Mouse (Mus musculus) v-Abl transformed pro-B cells (cell line): Measurements from ENCODE around the gene Bicc1.

Experiments used
- in situ Hi-C, 2 experiments: fragments of 400-800 bp; cut with MboI; formaldehyde crosslinking; loops; one replicate each; pipeline ENCODE4 v1.15.1; 2025; ENCODE audit not compliant: unreplicated experiment in 2 of 2

The Bicc1 gene

DNA sequence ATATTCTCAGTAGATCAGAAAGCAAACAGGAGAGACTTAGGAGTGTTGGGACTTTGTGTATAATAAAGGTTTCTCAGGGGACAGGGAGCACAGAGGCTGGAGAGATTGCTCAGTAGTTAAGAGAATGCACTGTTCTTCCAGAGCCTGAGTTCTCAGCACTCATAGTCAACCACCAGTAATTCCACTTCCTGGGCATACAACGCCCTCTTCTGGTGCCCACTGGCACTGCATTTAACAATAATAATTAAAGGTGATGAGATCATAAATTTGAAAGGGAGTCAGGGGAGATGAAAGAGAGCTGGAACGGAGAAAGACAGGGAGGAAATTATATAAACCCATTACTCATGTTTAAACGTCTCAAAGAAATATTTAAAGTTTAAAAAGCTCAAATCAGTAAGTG, 35.5 kb downstream of the Bicc1 start:
- in situ Hi-C loops = no loop called here

DNA sequence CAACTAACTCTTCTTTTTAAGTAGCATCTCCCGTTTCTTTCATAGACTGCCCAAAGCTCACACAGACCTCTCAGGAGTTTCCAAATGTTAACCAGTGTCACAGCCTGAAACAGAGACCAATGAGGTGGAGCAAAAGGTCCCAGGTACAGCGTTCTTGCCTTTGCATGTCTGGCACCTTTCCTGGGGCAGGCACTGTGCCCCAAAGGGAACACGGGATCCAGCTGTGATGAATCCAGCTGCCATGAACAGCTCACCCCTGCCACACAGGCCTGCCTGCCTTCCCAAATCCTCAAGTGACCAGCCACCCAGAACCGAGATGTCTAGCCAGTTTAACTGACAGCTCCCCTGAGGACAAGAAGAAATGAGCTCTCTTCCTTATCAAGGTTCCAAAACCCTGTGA, 36.1 kb downstream of the Bicc1 start:
- in situ Hi-C loops = no loop called here

DNA sequence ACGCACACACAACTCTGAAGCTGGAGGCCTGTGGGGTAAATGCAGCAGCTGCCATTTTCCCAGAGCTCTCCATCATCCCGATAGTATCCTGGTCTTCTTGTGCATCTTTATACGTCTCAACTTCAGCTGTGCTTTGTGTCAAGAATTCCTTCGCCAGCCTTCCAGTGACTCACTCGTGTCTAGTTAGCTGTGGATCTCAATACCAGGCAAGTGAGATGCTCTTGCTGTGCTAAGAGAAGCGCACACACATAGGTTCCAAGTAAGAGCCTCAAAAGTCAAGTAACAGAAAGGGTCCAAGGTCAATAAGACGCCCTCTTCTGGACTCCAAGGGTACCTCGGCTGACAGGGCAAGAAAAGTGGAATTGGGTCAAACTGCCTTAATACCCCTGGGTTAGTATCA, 37.0 kb downstream of the Bicc1 start:
- in situ Hi-C loops = no loop called here

- in situ Hi-C loops = no loop called here
Observed at GRCm38 (mm10) chr10:71120769-71121165, 38.7 kb downstream of the Bicc1 start.

GRCm38 (mm10) chr10:71120121-71120768, 39.3 kb downstream of the Bicc1 start:
- in situ Hi-C loops = no loop called here

- in situ Hi-C loops = no loop called here
Observed at GRCm38 (mm10) chr10:71119120-71119847, 40.2 kb downstream of the Bicc1 start.

DNA sequence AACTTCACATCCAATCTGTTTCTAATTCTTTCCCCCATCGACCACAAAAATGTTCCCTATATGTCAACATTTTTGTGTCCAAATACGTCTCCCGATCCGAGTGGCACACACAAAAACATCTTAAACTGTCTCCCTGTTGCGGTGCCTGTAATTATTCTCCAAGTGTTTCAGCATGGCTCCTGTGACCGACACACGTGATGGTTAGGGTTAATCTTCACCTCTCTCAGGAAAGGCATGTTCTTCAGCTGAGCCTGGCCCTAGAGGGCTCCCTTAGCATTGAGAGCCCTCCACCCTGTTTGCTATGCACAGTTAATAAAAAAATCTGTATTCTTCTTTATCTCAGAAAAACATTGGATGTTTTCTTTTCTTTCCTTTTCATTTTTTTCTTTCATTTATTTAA, 41.7 kb downstream of the Bicc1 start:
- in situ Hi-C loops = no loop called here

DNA sequence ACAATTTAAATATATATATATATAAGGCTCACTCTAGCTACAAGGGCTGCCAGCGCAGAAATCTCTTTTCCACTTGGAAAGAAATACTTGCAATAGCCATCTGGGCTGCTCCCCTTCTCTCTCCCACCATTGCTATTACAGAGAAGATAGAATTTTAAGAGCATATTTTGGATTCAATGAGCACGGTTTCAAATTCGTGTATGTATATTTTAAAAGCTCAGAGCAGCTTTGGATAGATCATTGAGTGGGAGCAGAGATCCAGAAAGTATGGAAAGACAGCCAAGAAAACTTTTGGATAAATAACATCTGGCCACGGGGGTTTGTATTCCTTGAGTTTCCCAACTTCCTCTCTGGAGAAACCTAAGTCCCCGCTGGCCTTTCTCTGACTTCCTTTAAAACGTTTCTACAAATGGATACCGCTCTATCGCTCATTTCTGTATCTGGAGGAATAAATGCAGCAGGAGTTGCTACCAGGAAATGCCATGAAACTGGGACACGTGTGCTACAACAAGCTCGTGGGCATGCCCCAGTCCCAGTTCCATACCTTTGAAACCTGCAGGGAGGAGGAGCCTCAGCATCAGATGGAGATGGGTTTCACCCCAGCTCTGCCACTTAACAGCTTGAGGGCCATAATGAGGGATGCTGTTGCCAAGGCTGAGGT, 45.1 kb downstream of the Bicc1 start:
- in situ Hi-C loops = no loop called here

GRCm38 (mm10) chr10:71106491-71107205, 52.9 kb downstream of the Bicc1 start:
- in situ Hi-C loops = no loop called here

DNA sequence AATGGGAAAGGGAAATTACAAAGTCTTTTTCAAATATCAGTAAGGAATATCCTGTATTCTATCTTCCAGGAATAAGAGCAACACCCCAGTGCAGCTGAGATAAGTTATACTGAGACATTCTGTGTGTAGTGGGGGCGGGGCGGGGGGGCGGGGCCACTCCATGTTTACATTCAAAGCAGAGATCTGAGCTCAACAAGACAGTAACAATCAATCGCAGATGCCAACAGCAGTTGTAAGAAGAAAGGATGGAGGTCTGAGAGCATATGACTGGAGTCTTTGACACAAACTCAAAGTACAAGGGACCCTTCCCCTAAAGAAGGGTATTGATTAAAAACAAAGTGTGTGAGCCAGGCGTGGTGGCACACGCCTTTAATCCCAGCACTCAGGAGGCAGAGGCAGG, 54.7 kb downstream of the Bicc1 start:
- in situ Hi-C loops = no loop called here

GRCm38 (mm10) chr10:71100815-71101499, 58.5 kb downstream of the Bicc1 start:
- in situ Hi-C loops = no loop called here

- in situ Hi-C loops = no loop called here
Observed at GRCm38 (mm10) chr10:71094707-71095254, 64.7 kb downstream of the Bicc1 start.

DNA sequence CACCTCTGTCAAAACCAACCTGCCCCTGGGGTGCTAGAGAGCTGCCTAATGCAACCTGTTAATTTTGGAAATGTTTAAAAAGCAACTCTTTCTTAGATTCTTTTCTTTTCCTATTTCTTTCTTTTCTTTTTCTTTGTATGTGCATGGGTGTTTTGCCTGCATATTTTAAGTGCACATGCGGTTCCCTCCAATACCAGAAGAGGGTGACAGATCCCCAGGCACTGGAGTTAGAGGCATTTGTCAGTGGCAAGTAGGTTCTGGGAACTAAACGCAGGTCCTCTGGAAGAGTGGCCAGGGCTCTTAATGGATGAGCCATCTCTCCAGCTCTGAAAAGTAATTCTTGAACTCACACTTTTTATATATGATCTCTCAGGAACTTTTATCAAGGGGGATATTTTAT, 66.2 kb downstream of the Bicc1 start:
- in situ Hi-C loops = no loop called here

GRCm38 (mm10) chr10:71087359-71087716, 72.2 kb downstream of the Bicc1 start:
- in situ Hi-C loops = no loop called here

DNA sequence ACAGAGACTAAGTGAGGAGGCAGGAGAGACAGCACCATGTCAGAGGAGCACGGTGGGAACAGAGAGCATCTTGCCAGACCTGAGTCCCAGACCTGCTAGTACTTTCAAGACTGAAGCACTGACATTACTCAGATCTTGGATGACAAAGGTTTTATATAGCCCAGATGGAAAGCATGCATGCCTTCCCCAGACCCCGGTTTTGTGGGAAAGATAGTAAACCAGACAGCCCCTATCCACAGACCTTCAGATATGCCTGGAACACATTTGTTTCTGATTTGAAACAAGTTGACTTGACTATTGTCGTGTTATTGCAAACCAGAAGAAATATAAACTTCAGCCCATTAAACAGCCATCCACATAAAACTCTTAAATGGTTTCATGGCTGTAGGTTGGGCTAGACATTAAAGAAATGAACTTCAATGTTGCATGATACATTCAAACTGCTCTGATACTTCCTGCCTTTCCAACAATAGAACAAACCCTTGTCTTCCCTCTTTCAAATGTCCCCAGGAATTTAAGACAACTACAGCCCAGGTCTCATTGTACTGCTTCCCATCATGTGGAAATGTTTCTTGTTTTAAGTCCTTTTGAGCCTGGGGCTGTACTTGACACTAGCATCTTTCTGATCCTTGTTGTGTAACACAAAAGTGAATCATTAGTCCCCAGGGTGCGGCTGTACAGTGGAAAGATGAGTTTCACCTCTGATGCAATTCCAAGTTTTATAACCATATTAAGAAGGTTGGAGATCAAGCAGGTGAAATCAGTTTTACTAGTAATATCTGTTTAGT, 72.7 kb downstream of the Bicc1 start:
- in situ Hi-C loops = no loop called here

DNA sequence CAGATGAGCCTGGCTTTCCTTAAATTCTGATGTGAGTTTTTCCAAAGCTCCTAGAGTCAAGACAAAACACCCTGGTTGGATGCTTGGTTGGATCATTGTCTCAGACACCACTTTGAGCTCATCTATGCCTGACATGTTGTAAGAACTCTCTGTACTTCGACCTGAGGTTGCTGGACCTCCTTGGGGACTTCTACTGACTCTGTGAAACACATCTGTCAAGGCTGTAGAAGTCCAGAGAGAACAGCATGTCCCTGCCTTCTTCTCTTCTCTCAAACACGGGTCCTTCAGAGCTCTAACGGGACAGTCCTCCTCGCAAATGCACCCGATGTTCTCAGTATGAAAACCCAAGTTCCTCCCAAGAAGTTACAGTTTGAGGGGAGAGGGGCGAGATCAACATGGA, 76.5 kb downstream of the Bicc1 start:
- in situ Hi-C loops = no loop called here

- in situ Hi-C loops = no loop called here
Observed at GRCm38 (mm10) chr10:71078856-71079255, 80.6 kb downstream of the Bicc1 start.

GRCm38 (mm10) chr10:71065009-71065408, 94.5 kb downstream of the Bicc1 start:
- in situ Hi-C loops = no loop called here

DNA sequence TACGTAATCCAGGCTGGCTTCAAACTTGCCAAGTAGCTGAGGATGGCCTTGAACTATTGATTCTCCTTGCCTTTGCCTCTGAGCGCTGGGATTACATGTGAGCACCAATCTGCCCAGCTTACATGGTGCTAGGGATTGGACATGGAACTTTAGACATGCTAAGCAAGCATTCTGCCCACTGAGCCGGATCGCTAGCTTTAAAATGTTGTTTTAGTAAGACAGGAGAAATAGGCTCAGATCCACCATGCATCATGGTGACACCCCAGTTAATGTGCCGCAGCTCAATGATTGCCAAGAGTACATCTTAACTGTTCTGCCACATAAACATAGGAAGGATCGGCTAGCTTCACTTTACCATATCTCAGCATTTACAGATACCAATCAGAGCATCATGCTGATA, 94.9 kb downstream of the Bicc1 start:
- in situ Hi-C loops = no loop called here

GRCm38 (mm10) chr10:71062151-71062550, 97.3 kb downstream of the Bicc1 start:
- in situ Hi-C loops = no loop called here
